Mouse (Mus musculus): Measurements from ENCODE around the gene Spag4. TPM values are rescaled to one million over a fixed set of nuclear protein-coding genes. Genes with fewer than 3 reads are reported as not detected.
A peak's percentile ranks its signal among the peaks of the same experiment; 100 is the strongest.

Spag4 gene
- polyA plus RNA-seq, 1 experiment from 2014 or later: 2.1 TPM

- no peak for ATAC-seq (ENCODE audit: extremely low read depth, insufficient number of reproducible peaks, low FRiP score, low TSS enrichment)
- no peak overlapping the region for H3K27ac ChIP-seq (replicated peaks)
- no peaks in the 10 kb centered on the region for H3K9me3 ChIP-seq
- WGBS: 95% methylated on average over 10 of the region's 10 CpGs
- H3K27me3 ChIP-seq (replicated peaks): no peaks in the 10 kb centered on the region
- H3K4me1 ChIP-seq: peaks cover 4% of the 10 kb centered on the region
- H3K4me3 ChIP-seq: no peak overlapping the region
- no peak overlapping the region for H3K9ac ChIP-seq
- H3K4me2 ChIP-seq: no peak overlapping the region
- H3K36me3 ChIP-seq: peaks cover 83% of the 10 kb centered on the region
Measured at GRCm38 (mm10) chr2:156071236-156071635, 6.3 kb downstream of the Spag4 start.

- ATAC-seq (ENCODE audit: extremely low read depth, insufficient number of reproducible peaks, low FRiP score, low TSS enrichment): no peak
- no peaks in the 10 kb centered on the region for H3K27me3 ChIP-seq (replicated peaks)
- peaks cover 99% of the 10 kb centered on the region for H3K36me3 ChIP-seq
- no peaks in the 10 kb centered on the region for H3K4me1 ChIP-seq
- no peaks in the 10 kb centered on the region for H3K9me3 ChIP-seq
- WGBS: 91% methylated on average over 15 of the region's 15 CpGs
- H3K27ac ChIP-seq (replicated peaks): no peak overlapping the region
- no peak overlapping the region for H3K4me2 ChIP-seq
- H3K9ac ChIP-seq: no peak overlapping the region
- no peak overlapping the region for H3K4me3 ChIP-seq
Measured at GRCm38 (mm10) chr2:156073725-156074124, 8.8 kb downstream of the Spag4 start.

GRCm38 (mm10) chr2:156077461-156077860 is 12.5 kb downstream of the Spag4 start:
- Histone ChIP-seq H3K4me2 (no peak overlapping the region), H3K9ac (no peak overlapping the region), H3K36me3 (peaks cover 66% of the 10 kb centered on the region), H3K4me3 (no peak overlapping the region), H3K27ac (replicated peaks) (no peak overlapping the region), H3K27me3 (replicated peaks) (no peaks in the 10 kb centered on the region), H3K9me3 (no peaks in the 10 kb centered on the region), H3K4me1 (peaks cover 33% of the 10 kb centered on the region)
- 84% methylated on average over 7 of the region's 7 CpGs for WGBS
- no peak for ATAC-seq (ENCODE audit: extremely low read depth, insufficient number of reproducible peaks, low FRiP score, low TSS enrichment)

- no peak for ATAC-seq (ENCODE audit: extremely low read depth, insufficient number of reproducible peaks, low FRiP score, low TSS enrichment)
- WGBS: 86% methylated on average over 16 of the region's 16 CpGs
- Histone ChIP-seq H3K36me3 (peaks cover 55% of the 10 kb centered on the region), H3K4me2 (no peak overlapping the region), H3K9ac (no peak overlapping the region), H3K9me3 (no peaks in the 10 kb centered on the region), H3K4me3 (no peak overlapping the region), H3K27me3 (replicated peaks) (no peaks in the 10 kb centered on the region), H3K4me1 (peaks cover 43% of the 10 kb centered on the region), H3K27ac (replicated peaks) (no peak overlapping the region)
Measured at GRCm38 (mm10) chr2:156078421-156079182, 13.6 kb downstream of the Spag4 start.

- no peaks in the 10 kb centered on the region for H3K9me3 ChIP-seq
- H3K4me1 ChIP-seq: peaks cover 43% of the 10 kb centered on the region
- no peak overlapping the region for H3K9ac ChIP-seq
- no peak overlapping the region for H3K4me2 ChIP-seq
- H3K36me3 ChIP-seq: peaks cover 49% of the 10 kb centered on the region
- ATAC-seq (ENCODE audit: extremely low read depth, insufficient number of reproducible peaks, low FRiP score, low TSS enrichment): no peak
- H3K4me3 ChIP-seq: no peak overlapping the region
- H3K27ac ChIP-seq (replicated peaks): peak overlapping the region; percentile 24; the same call in 1 of the 2 replicates
- no peaks in the 10 kb centered on the region for H3K27me3 ChIP-seq (replicated peaks)
- 74% methylated on average over 8 of the region's 8 CpGs for WGBS
Measured at GRCm38 (mm10) chr2:156079183-156079560, 14.2 kb downstream of the Spag4 start.

- H3K4me3 ChIP-seq: no peak overlapping the region
- WGBS: 34% methylated on average over 4 of the region's 4 CpGs
- H3K36me3 ChIP-seq: peaks cover 44% of the 10 kb centered on the region
- H3K9me3 ChIP-seq: no peaks in the 10 kb centered on the region
- no peaks in the 10 kb centered on the region for H3K27me3 ChIP-seq (replicated peaks)
- H3K4me2 ChIP-seq: no peak overlapping the region
- peak overlapping the region; percentile 24; the same call in 1 of the 2 replicates for H3K27ac ChIP-seq (replicated peaks)
- H3K4me1 ChIP-seq: peaks cover 43% of the 10 kb centered on the region
- H3K9ac ChIP-seq: no peak overlapping the region
- ATAC-seq (ENCODE audit: extremely low read depth, insufficient number of reproducible peaks, low FRiP score, low TSS enrichment): no peak
Measured at GRCm38 (mm10) chr2:156079674-156080073, 14.7 kb downstream of the Spag4 start.

GRCm38 (mm10) chr2:156080391-156080790 is 15.4 kb downstream of the Spag4 start:
- Histone ChIP-seq H3K9me3 (no peaks in the 10 kb centered on the region), H3K27ac (replicated peaks) (0 out of 2 replicates have a peak overlapping the region, but pooled peaks have one; percentile 24), H3K9ac (no peak overlapping the region), H3K4me2 (no peak overlapping the region), H3K4me3 (no peak overlapping the region), H3K36me3 (peaks cover 37% of the 10 kb centered on the region), H3K4me1 (peaks cover 43% of the 10 kb centered on the region), H3K27me3 (replicated peaks) (no peaks in the 10 kb centered on the region)
- whole genome bisulfite sequencing: 79% methylated on average over 7 of the region's 7 CpGs
- ATAC-seq (ENCODE audit: extremely low read depth, insufficient number of reproducible peaks, low FRiP score, low TSS enrichment): no peak

- H3K4me1 ChIP-seq: peaks cover 54% of the 10 kb centered on the region
Measured at GRCm38 (mm10) chr2:156084541-156084940, 19.6 kb downstream of the Spag4 start.

GRCm38 (mm10) chr2:156087391-156088110 is 22.6 kb downstream of the Spag4 start:
- no peak overlapping the region for H3K27ac ChIP-seq (replicated peaks)
- ATAC-seq (ENCODE audit: extremely low read depth, insufficient number of reproducible peaks, low FRiP score, low TSS enrichment): no peak
- H3K9ac ChIP-seq: no peak overlapping the region
- H3K36me3 ChIP-seq: peaks cover 24% of the 10 kb centered on the region
- H3K4me1 ChIP-seq: peaks cover 24% of the 10 kb centered on the region
- no peaks in the 10 kb centered on the region for H3K9me3 ChIP-seq
- WGBS: 85% methylated on average over 7 of the region's 7 CpGs
- H3K27me3 ChIP-seq (replicated peaks): no peaks in the 10 kb centered on the region
- H3K4me2 ChIP-seq: no peak overlapping the region
- H3K4me3 ChIP-seq: no peak overlapping the region

More at GRCm38 (mm10) chr2:156084541-156084940, 19.6 kb downstream of the Spag4 start:
- Histone ChIP-seq H3K27me3 (replicated peaks) (no peaks in the 10 kb centered on the region), H3K4me2 (no peak overlapping the region), H3K36me3 (peaks cover 9% of the 10 kb centered on the region), H3K27ac (replicated peaks) (no peak overlapping the region), H3K4me3 (no peak overlapping the region), H3K9ac (no peak overlapping the region), H3K9me3 (no peaks in the 10 kb centered on the region)
- WGBS: 85% methylated on average over 3 of the region's 3 CpGs
- ATAC-seq (ENCODE audit: extremely low read depth, insufficient number of reproducible peaks, low FRiP score, low TSS enrichment): no peak

- H3K27ac ChIP-seq (replicated peaks): no peak overlapping the region
- H3K9me3 ChIP-seq: no peaks in the 10 kb centered on the region
- H3K9ac ChIP-seq: no peak overlapping the region
- H3K4me1 ChIP-seq: peaks cover 15% of the 10 kb centered on the region
- no peak for ATAC-seq (ENCODE audit: extremely low read depth, insufficient number of reproducible peaks, low FRiP score, low TSS enrichment)
- peaks cover 34% of the 10 kb centered on the region for H3K36me3 ChIP-seq
- WGBS: 88% methylated on average over 1 of the region's 1 CpGs
- no peaks in the 10 kb centered on the region for H3K27me3 ChIP-seq (replicated peaks)
- no peak overlapping the region for H3K4me2 ChIP-seq
- H3K4me3 ChIP-seq: no peak overlapping the region
Measured at GRCm38 (mm10) chr2:156089799-156090198, 24.8 kb downstream of the Spag4 start.

GRCm38 (mm10) chr2:156091926-156092325 is 27.0 kb downstream of the Spag4 start:
- Histone ChIP-seq H3K36me3 (peaks cover 55% of the 10 kb centered on the region), H3K4me1 (peaks cover 3% of the 10 kb centered on the region; the same call in 1 of the 2 replicates), H3K27ac (replicated peaks) (no peak overlapping the region), H3K4me2 (no peak overlapping the region), H3K27me3 (replicated peaks) (no peaks in the 10 kb centered on the region), H3K9me3 (no peaks in the 10 kb centered on the region), H3K4me3 (no peak overlapping the region), H3K9ac (no peak overlapping the region)
- ATAC-seq (ENCODE audit: extremely low read depth, insufficient number of reproducible peaks, low FRiP score, low TSS enrichment): no peak
- WGBS: 78% methylated on average over 5 of the region's 5 CpGs
